Mouse (Mus musculus) lung, adult 2 months (tissue): ENCODE data around the gene Itga7.

Source experiments
- CTCF ChIP-seq: fragments of 200-500 bp; IDR thresholded peaks from 2 replicates; pipeline ENCODE4 v1.5.1; 2011; ENCODE audit warnings: mild to moderate bottlenecking, low read length, control low read depth; ENCODE audit not compliant: insufficient read depth
- POLR2A ChIP-seq: fragments of 200-500 bp; IDR thresholded peaks from 2 replicates; pipeline ENCODE4 v1.6.1; 2011; ENCODE audit warnings: low read depth, mild to moderate bottlenecking, control low read depth, low read length, borderline replicate concordance; ENCODE audit errors: extremely low read depth

GRCm38 (mm10) chr10:128937756-128938390 lies 4.3 kb downstream of the Itga7 start:
- no peak for TF ChIP-seq POLR2A
- no peak for TF ChIP-seq CTCF
